Mouse (Mus musculus) ES-E14 (cell line): Measurements from ENCODE around the gene Mgat4a. TPM values are rescaled to one million over a fixed set of nuclear protein-coding genes. Genes with fewer than 3 reads are reported as not detected.
A peak's percentile ranks its signal among the peaks of the same experiment; 100 is the strongest.

ENCODE experiments used
- DNase-seq: peaks from one replicate; pipeline ENCODE4 v3.0.0-alpha.2; 2013; ENCODE audit warnings: low read depth, low spot score
- H3K27ac ChIP-seq: 2 replicates; pipeline ENCODE4 v1.5.1; 2012; ENCODE audit warnings: low read depth, mild to moderate bottlenecking, low read length, moderate library complexity, mixed read lengths; ENCODE audit not compliant: poor library complexity, insufficient read depth, severe bottlenecking
- H3K36me3 ChIP-seq: 2 replicates; pipeline ENCODE4 v1.6.1; 2012; ENCODE audit warnings: mild to moderate bottlenecking, low read length, moderate library complexity, mixed read lengths; ENCODE audit not compliant: control insufficient read depth, poor library complexity, insufficient read depth, severe bottlenecking
- H3K4me1 ChIP-seq, 2 experiments: fragments of 150-350 bp in 1 of 2; sonication (generic) in 1 of 2; 2 replicates each; pipeline ENCODE4 v1.6.1; 2012; ENCODE audit warnings: low read length in 2 of 2, mild to moderate bottlenecking in 1 of 2, mixed read lengths in 1 of 2; ENCODE audit not compliant: control insufficient read depth in 2 of 2, insufficient read depth in 2 of 2, poor library complexity in 1 of 2
- H3K4me3 ChIP-seq, 2 experiments: fragments of 150-350 bp in 1 of 2; sonication (generic) in 1 of 2; 2 replicates each; pipeline ENCODE4 v1.5.1; 2012; ENCODE audit warnings: low read length in 2 of 2, low read depth in 1 of 2, mild to moderate bottlenecking in 1 of 2, mixed read lengths in 1 of 2; ENCODE audit not compliant: insufficient read depth in 1 of 2, poor library complexity in 1 of 2, severe bottlenecking in 1 of 2
- H3K9ac ChIP-seq: 2 replicates; pipeline ENCODE4 v1.6.1; 2012; ENCODE audit warnings: low read depth, mild to moderate bottlenecking, low read length, mixed read lengths; ENCODE audit not compliant: poor library complexity, insufficient read depth, severe bottlenecking
- H3K9me3 ChIP-seq: fragments of 150-350 bp; sonication (generic); 2 replicates; pipeline ENCODE4 v1.6.1; 2012; ENCODE audit warnings: low read depth, mild to moderate bottlenecking, low read length; ENCODE audit not compliant: control insufficient read depth, insufficient read depth
- CHD2 ChIP-seq: IDR thresholded peaks from 2 replicates; pipeline ENCODE4 v1.6.1; 2014; ENCODE audit warnings: mild to moderate bottlenecking, low read depth, low read length, inconsistent platforms
- HCFC1 ChIP-seq: IDR thresholded peaks from 2 replicates; pipeline ENCODE4 v1.6.1; 2012; ENCODE audit warnings: low read length, inconsistent platforms, borderline replicate concordance; ENCODE audit not compliant: insufficient read depth
- MAFK ChIP-seq: IDR thresholded peaks from 2 replicates; pipeline ENCODE4 v1.6.1; 2014; ENCODE audit warnings: mild to moderate bottlenecking, low read depth, low read length, inconsistent platforms; ENCODE audit not compliant: insufficient read depth
- ZC3H11A ChIP-seq: IDR thresholded peaks from 2 replicates; pipeline ENCODE4 v1.6.1; 2012; ENCODE audit warnings: low read depth, mild to moderate bottlenecking, inconsistent platforms, low read length, borderline replicate concordance
- ZNF384 ChIP-seq: IDR thresholded peaks from 2 replicates; pipeline ENCODE4 v1.6.1; 2012; ENCODE audit warnings: low read depth, low read length, inconsistent platforms
- in situ Hi-C, 2 experiments: fragments of 600-800 bp; cut with MboI; formaldehyde crosslinking; loops; one replicate each; pipeline ENCODE4 v1.15.1; 2025; ENCODE audit warnings: low sequenced_read_pairs in 2 of 2, inconsistent platforms in 1 of 2; ENCODE audit not compliant: unreplicated experiment in 2 of 2
- total RNA-seq: library from RNA; depleted of rRNA; stranded (reverse); fragments of 300-350 nt; gene quantifications from 2 replicates; pipeline ENCODE4 v1.2.3, GENCODE M21; 2012

Gene Mgat4a
- total RNA-seq, 1 experiment: 9.8 TPM

GRCm38 (mm10) chr1:37512109-37512640, 28.6 kb downstream of the Mgat4a start:
- TF ChIP-seq ZNF384 (no peak), CHD2 (no peak), MAFK (no peak), ZC3H11A (no peak), HCFC1 (no peak)
- no peaks in the 10 kb centered on the region for H3K36me3 ChIP-seq
- DNase-seq: no peak
- no peak overlapping the region for H3K4me3 ChIP-seq
- H3K27ac ChIP-seq: no peak overlapping the region
- H3K9ac ChIP-seq: no peak overlapping the region
- no peaks in the 10 kb centered on the region for H3K9me3 ChIP-seq
- peaks cover 0 to 4% of the 10 kb centered on the region in 2 experiments; a peak in 2 of 4 replicates for H3K4me1 ChIP-seq
- in situ Hi-C loops: no loop called here

GRCm38 (mm10) chr1:37510193-37510592, 30.6 kb downstream of the Mgat4a start:
- Histone ChIP-seq H3K27ac (no peak overlapping the region), H3K9me3 (no peaks in the 10 kb centered on the region), H3K4me3 (no peak overlapping the region), H3K9ac (no peak overlapping the region), H3K36me3 (no peaks in the 10 kb centered on the region), H3K4me1 (peaks cover 0 to 4% of the 10 kb centered on the region in 2 experiments; a peak in 2 of 4 replicates)
- peak; percentile 12 for DNase-seq
- TF ChIP-seq ZNF384 (no peak), MAFK (no peak), ZC3H11A (no peak), HCFC1 (no peak), CHD2 (no peak)
- in situ Hi-C loops: no loop called here

GRCm38 (mm10) chr1:37509437-37509836, 31.4 kb downstream of the Mgat4a start:
- in situ Hi-C loops: no loop called here
- no peak for DNase-seq
- H3K9ac ChIP-seq: no peak overlapping the region
- peaks cover 0 to 4% of the 10 kb centered on the region in 2 experiments; a peak in 2 of 4 replicates for H3K4me1 ChIP-seq
- TF ChIP-seq HCFC1 (no peak), MAFK (no peak), CHD2 (no peak), ZNF384 (no peak), ZC3H11A (no peak)
- no peaks in the 10 kb centered on the region for H3K36me3 ChIP-seq
- no peak overlapping the region for H3K27ac ChIP-seq
- H3K4me3 ChIP-seq: no peak overlapping the region
- H3K9me3 ChIP-seq: no peaks in the 10 kb centered on the region

GRCm38 (mm10) chr1:37505348-37505730, 35.5 kb downstream of the Mgat4a start:
- H3K4me1 ChIP-seq: peaks cover 0 to 5% of the 10 kb centered on the region in 2 experiments; a peak in 2 of 4 replicates
- no peak overlapping the region for H3K4me3 ChIP-seq
- no peak for TF ChIP-seq ZC3H11A
- no peak for TF ChIP-seq CHD2
- no peak for TF ChIP-seq ZNF384
- TF ChIP-seq HCFC1: no peak
- no peak for TF ChIP-seq MAFK
- H3K36me3 ChIP-seq: no peaks in the 10 kb centered on the region
- no peaks in the 10 kb centered on the region for H3K9me3 ChIP-seq
- in situ Hi-C loops: no loop called here
- no peak overlapping the region for H3K27ac ChIP-seq
- H3K9ac ChIP-seq: no peak overlapping the region
- no peak for DNase-seq

GRCm38 (mm10) chr1:37504716-37505347, 36.0 kb downstream of the Mgat4a start:
- DNase-seq: no peak
- TF ChIP-seq ZC3H11A: no peak

More at GRCm38 (mm10) chr1:37504716-37505347, 36.0 kb downstream of the Mgat4a start:
- no peaks in the 10 kb centered on the region for H3K9me3 ChIP-seq
- no peaks in the 10 kb centered on the region for H3K36me3 ChIP-seq
- no peak overlapping the region for H3K27ac ChIP-seq
- H3K9ac ChIP-seq: no peak overlapping the region
- H3K4me1 ChIP-seq: peaks cover 0 to 3% of the 10 kb centered on the region in 2 experiments; a peak in 2 of 4 replicates
- in situ Hi-C loops: no loop called here
- H3K4me3 ChIP-seq: no peak overlapping the region
